Mouse (Mus musculus) neutrophil, adult 5-6 weeks (primary cell): ENCODE results near the gene Galnt16. TPM values are rescaled to one million over a fixed set of nuclear protein-coding genes. Genes with fewer than 3 reads are reported as not detected.

Source experiments
- ATAC-seq: fragments of 151-379, 151-347 bp; 2 replicates; pipeline ENCODE4 v1.8.0; 2017; ENCODE audit warnings: mild to moderate bottlenecking, moderate TSS enrichment; ENCODE audit not compliant: insufficient number of reproducible peaks, poor library complexity, low FRiP score, severe bottlenecking; ENCODE audit errors: extremely low read depth
- total RNA-seq: library from RNA; stranded (forward); fragments of 200-1000 nt; gene quantifications from 2 replicates; pipeline ENCODE4 v1.2.3, GENCODE M21; 2017

Gene Galnt16
- 0.12 TPM in 1 of 2 replicates, not detected in the other for total RNA-seq

GRCm38 (mm10) chr12:80517977-80518376 lies at the start of gene Galnt16:
Gene Galnt16, plus strand, starts transcription at chr12:80518277.
- ATAC-seq: no peak

GRCm38 (mm10) chr12:80470206-80470605 lies 47.9 kb upstream of the Galnt16 start:
- ATAC-seq: no peak

- ATAC-seq: no peak
Measured at GRCm38 (mm10) chr12:80471926-80472325, 46.2 kb upstream of the Galnt16 start.

GRCm38 (mm10) chr12:80473731-80474130 lies 44.3 kb upstream of the Galnt16 start:
- ATAC-seq: no peak

GRCm38 (mm10) chr12:80479986-80480385 lies 38.1 kb upstream of the Galnt16 start:
- ATAC-seq: no peak

GRCm38 (mm10) chr12:80483397-80483796 lies 34.7 kb upstream of the Galnt16 start:
- ATAC-seq: no peak

- ATAC-seq: no peak
Measured at GRCm38 (mm10) chr12:80493311-80493710, 24.8 kb upstream of the Galnt16 start.

- ATAC-seq: no peak
Measured at GRCm38 (mm10) chr12:80495691-80496090, 22.4 kb upstream of the Galnt16 start.

GRCm38 (mm10) chr12:80498356-80498755 lies 19.7 kb upstream of the Galnt16 start:
- ATAC-seq: no peak

- ATAC-seq: no peak
Measured at GRCm38 (mm10) chr12:80500506-80500905, 17.6 kb upstream of the Galnt16 start.

- ATAC-seq: no peak
Measured at GRCm38 (mm10) chr12:80504718-80505117, 13.4 kb upstream of the Galnt16 start.

GRCm38 (mm10) chr12:80507041-80507745 lies 10.9 kb upstream of the Galnt16 start:
- ATAC-seq: no peak

GRCm38 (mm10) chr12:80518393-80518756 lies 298 bp downstream of the Galnt16 start:
- no peak for ATAC-seq

GRCm38 (mm10) chr12:80518757-80519620 lies 912 bp downstream of the Galnt16 start:
- no peak for ATAC-seq

- ATAC-seq: no peak
Measured at GRCm38 (mm10) chr12:80519621-80520332, 1.7 kb downstream of the Galnt16 start.

- ATAC-seq: no peak
Measured at GRCm38 (mm10) chr12:80522006-80522405, 3.9 kb downstream of the Galnt16 start.

- ATAC-seq: no peak
Measured at GRCm38 (mm10) chr12:80524276-80524921, 6.3 kb downstream of the Galnt16 start.

GRCm38 (mm10) chr12:80525513-80525912 lies 7.4 kb downstream of the Galnt16 start:
- ATAC-seq: no peak

GRCm38 (mm10) chr12:80526511-80526910 lies 8.4 kb downstream of the Galnt16 start:
- no peak for ATAC-seq
